Mouse (Mus musculus): ENCODE results near the gene Gltp.

The Gltp gene

GRCm38 (mm10) chr5:114661029-114661428 lies 29.8 kb downstream of the Gltp start:
- peak; percentile 57 for DNase-seq (ENCODE audit: low read depth, low spot score)

GRCm38 (mm10) chr5:114658255-114658654 lies 32.5 kb downstream of the Gltp start, which contains the start of gene Trpv4:
TSS of gene Trpv4 (minus strand) at chr5:114658421.
- DNase-seq (ENCODE audit: low read depth, low spot score), result no peak

- no peak for DNase-seq (ENCODE audit: low read depth, low spot score)
Measured at GRCm38 (mm10) chr5:114657426-114657825, 33.4 kb downstream of the Gltp start.

GRCm38 (mm10) chr5:114656305-114656704 lies 34.5 kb downstream of the Gltp start:
- DNase-seq (ENCODE audit: low read depth, low spot score), result no peak

GRCm38 (mm10) chr5:114655721-114656120 lies 35.1 kb downstream of the Gltp start:
- DNase-seq (ENCODE audit: low read depth, low spot score), result no peak

GRCm38 (mm10) chr5:114653656-114654437 lies 36.9 kb downstream of the Gltp start:
- no peak for DNase-seq (ENCODE audit: low read depth, low spot score)

GRCm38 (mm10) chr5:114651449-114651848 lies 39.3 kb downstream of the Gltp start:
- no peak for DNase-seq (ENCODE audit: low read depth, low spot score)

GRCm38 (mm10) chr5:114651002-114651401 lies 39.8 kb downstream of the Gltp start:
- DNase-seq (ENCODE audit: low read depth, low spot score), result no peak

GRCm38 (mm10) chr5:114648728-114649311 lies 42.0 kb downstream of the Gltp start:
- no peak for DNase-seq (ENCODE audit: low read depth, low spot score)

GRCm38 (mm10) chr5:114647211-114647974 lies 43.4 kb downstream of the Gltp start:
- DNase-seq (ENCODE audit: low read depth, low spot score), result no peak

GRCm38 (mm10) chr5:114645916-114646315 lies 44.9 kb downstream of the Gltp start:
- DNase-seq (ENCODE audit: low read depth, low spot score), result no peak

- DNase-seq (ENCODE audit: low read depth, low spot score), result no peak
Measured at GRCm38 (mm10) chr5:114644918-114645317, 45.9 kb downstream of the Gltp start.

- DNase-seq (ENCODE audit: low read depth, low spot score), result no peak
Measured at GRCm38 (mm10) chr5:114640809-114641208, 50.0 kb downstream of the Gltp start.

GRCm38 (mm10) chr5:114639645-114639957 lies 51.2 kb downstream of the Gltp start:
- no peak for DNase-seq (ENCODE audit: low read depth, low spot score)

GRCm38 (mm10) chr5:114638769-114639644 lies 51.8 kb downstream of the Gltp start:
- DNase-seq (ENCODE audit: low read depth, low spot score), result peak; percentile 85

- no peak for DNase-seq (ENCODE audit: low read depth, low spot score)
Measured at GRCm38 (mm10) chr5:114636091-114636490, 54.7 kb downstream of the Gltp start.

- peak; percentile 53 for DNase-seq (ENCODE audit: low read depth, low spot score)
Measured at GRCm38 (mm10) chr5:114631336-114631735, 59.4 kb downstream of the Gltp start.

- DNase-seq (ENCODE audit: low read depth, low spot score), result peak; percentile 66
Measured at GRCm38 (mm10) chr5:114625590-114625989, 65.2 kb downstream of the Gltp start.

- DNase-seq (ENCODE audit: low read depth, low spot score), result peak; percentile 78
Measured at GRCm38 (mm10) chr5:114620305-114620704, 70.5 kb downstream of the Gltp start.
